Mouse (Mus musculus): ENCODE data around the gene Pop7.

Gene Pop7

GRCm38 (mm10) chr5:137527413-137527812 lies 25.1 kb upstream of the Pop7 start:
- DNase-seq = no peak

- DNase-seq = peak; percentile 37 to 56
These were observed 24.0 kb upstream of the Pop7 start for GRCm38 (mm10) chr5:137526192-137526936.

GRCm38 (mm10) chr5:137525511-137525910 lies 23.2 kb upstream of the Pop7 start:
- DNase-seq = no peak

- DNase-seq = no peak
These were observed 22.4 kb upstream of the Pop7 start for GRCm38 (mm10) chr5:137524671-137525070.

GRCm38 (mm10) chr5:137524251-137524515 lies 21.9 kb upstream of the Pop7 start:
- DNase-seq = no peak

- DNase-seq = no peak
These were observed 21.3 kb upstream of the Pop7 start for GRCm38 (mm10) chr5:137523396-137524250.

GRCm38 (mm10) chr5:137522711-137523110 lies 20.4 kb upstream of the Pop7 start:
- DNase-seq = no peak

- DNase-seq = no peak
These were observed 19.5 kb upstream of the Pop7 start for GRCm38 (mm10) chr5:137521861-137522260.

GRCm38 (mm10) chr5:137519691-137520550 lies 17.6 kb upstream of the Pop7 start:
- no peak for DNase-seq

- peak; percentile 40 to 54 for DNase-seq
These were observed 16.1 kb upstream of the Pop7 start, which contains the start of gene Gigyf1 for GRCm38 (mm10) chr5:137518436-137518835. Gigyf1 (plus strand) TSS chr5:137518548.

- DNase-seq = no peak
These were observed 12.5 kb upstream of the Pop7 start for GRCm38 (mm10) chr5:137514811-137515210.

GRCm38 (mm10) chr5:137513951-137514721 lies 11.8 kb upstream of the Pop7 start:
- peak; percentile 57 to 63 for DNase-seq

GRCm38 (mm10) chr5:137512847-137513794 lies 10.8 kb upstream of the Pop7 start:
- no peak for DNase-seq

- no peak for DNase-seq
These were observed 9.4 kb upstream of the Pop7 start for GRCm38 (mm10) chr5:137511706-137512105.

- no peak for DNase-seq
These were observed 8.5 kb upstream of the Pop7 start for GRCm38 (mm10) chr5:137510573-137511390.

GRCm38 (mm10) chr5:137510014-137510501 lies 7.7 kb upstream of the Pop7 start:
- DNase-seq = peak; percentile 80 to 85

GRCm38 (mm10) chr5:137504041-137504440 lies 1.7 kb upstream of the Pop7 start:
- no peak for DNase-seq

GRCm38 (mm10) chr5:137502667-137503110 lies 371 bp upstream of the Pop7 start:
- DNase-seq = peak; percentile 81 to 83

- DNase-seq = no peak
These were observed 2.1 kb downstream of the Pop7 start for GRCm38 (mm10) chr5:137500186-137500585.

- DNase-seq = no peak
These were observed 8.5 kb downstream of the Pop7 start for GRCm38 (mm10) chr5:137493831-137494230.
